Mouse (Mus musculus) MEL (cell line): ENCODE measurements around the gene Helz.

ENCODE experiments used
- CTCF ChIP-seq, 3 experiments: IDR thresholded peaks in 2 of 3; conservative IDR thresholded peaks in 1 of 3; 2 replicates each; pipeline ENCODE4 v1.5.1; 2011 to 2012; ENCODE audit warnings: low read length in 3 of 3, low read depth in 2 of 3, mild to moderate bottlenecking in 2 of 3, improper control_type of control experiment in 1 of 3, inconsistent platforms in 1 of 3, mixed read lengths in 1 of 3, moderate library complexity in 1 of 3; ENCODE audit not compliant: control insufficient read depth in 1 of 3, insufficient read depth in 1 of 3, poor library complexity in 1 of 3, severe bottlenecking in 1 of 3
- EP300 ChIP-seq, 2 experiments: IDR thresholded peaks; 2 replicates each; pipeline ENCODE4 v1.6.1; 2011; ENCODE audit warnings: improper control_type of control experiment in 2 of 2, low read length in 2 of 2, low read depth in 1 of 2, mild to moderate bottlenecking in 1 of 2
- POLR2AphosphoS2 ChIP-seq: IDR thresholded peaks from 2 replicates; pipeline ENCODE4 v1.6.1; 2011; ENCODE audit warnings: low read length, improper control_type of control experiment

DNA sequence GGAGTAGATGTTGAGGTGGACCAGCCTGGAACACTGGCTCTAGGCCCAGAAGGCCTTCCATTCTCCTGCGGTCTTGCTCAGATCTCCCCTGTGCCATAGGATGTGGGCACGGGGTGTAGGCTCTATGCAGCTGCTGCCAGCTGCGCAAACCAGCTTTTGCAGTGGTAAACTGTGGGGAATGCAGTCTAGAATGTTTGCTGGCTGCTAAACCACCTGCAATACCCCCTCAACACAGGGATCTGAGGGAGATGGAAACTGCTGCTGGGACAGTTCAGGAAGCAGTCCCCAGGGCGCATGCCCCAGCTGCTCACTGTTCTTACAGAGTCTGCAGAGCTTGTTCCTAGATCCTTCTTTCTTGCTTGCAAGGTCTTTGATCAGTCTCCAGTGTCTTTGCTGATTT is 96.7 kb downstream of the Helz start:
- no peak for TF ChIP-seq CTCF (IDR thresholded peaks at IDR 0.05 in 2 of 3, conservative IDR thresholded peaks at IDR 0.05 in 1 of 3; ENCODE audit: control insufficient read depth in 1 of 3, insufficient read depth in 1 of 3, low read depth in 2 of 3, low read length in 3 of 3, poor library complexity in 1 of 3, severe bottlenecking in 1 of 3)
- no peak for TF ChIP-seq POLR2AphosphoS2
- TF ChIP-seq EP300 (IDR thresholded peaks at IDR 0.05; ENCODE audit: low read depth in 1 of 2, low read length in 2 of 2), result no peak
